Mouse (Mus musculus): ENCODE measurements around the gene Slamf6.
"Not testable (repeated sequence)": the region's sequence is repeated elsewhere in the genome, so short reads cannot be mapped to it uniquely, and the experiment has no call there.

Gene Slamf6

GRCm38 (mm10) chr1:171957411-171957810 lies 40.1 kb downstream of the Slamf6 start:
- DNase-seq (ENCODE audit: low spot score) = no peak

GRCm38 (mm10) chr1:171960726-171961125 lies 43.4 kb downstream of the Slamf6 start:
- DNase-seq (ENCODE audit: low spot score) = no peak

- no peak for DNase-seq (ENCODE audit: low spot score)
Measured at GRCm38 (mm10) chr1:171961704-171962103, 44.4 kb downstream of the Slamf6 start.

- no peak for DNase-seq (ENCODE audit: low spot score)
Measured at GRCm38 (mm10) chr1:171963613-171964012, 46.3 kb downstream of the Slamf6 start.

GRCm38 (mm10) chr1:171966054-171966790 lies 48.9 kb downstream of the Slamf6 start:
- DNase-seq (ENCODE audit: low spot score) = no peak

- no peak for DNase-seq (ENCODE audit: low spot score)
Measured at GRCm38 (mm10) chr1:171969221-171969620, 51.9 kb downstream of the Slamf6 start.

- no peak for DNase-seq (ENCODE audit: low spot score)
Measured at GRCm38 (mm10) chr1:171970854-171971586, 53.7 kb downstream of the Slamf6 start.

- not testable (repeated sequence) for DNase-seq (ENCODE audit: low spot score)
Measured at GRCm38 (mm10) chr1:171974361-171974760, 57.0 kb downstream of the Slamf6 start.

GRCm38 (mm10) chr1:171975377-171975776 lies 58.1 kb downstream of the Slamf6 start:
- no peak for DNase-seq (ENCODE audit: low spot score)

GRCm38 (mm10) chr1:171975831-171976230 lies 58.5 kb downstream of the Slamf6 start:
- DNase-seq (ENCODE audit: low spot score) = no peak

- DNase-seq (ENCODE audit: low spot score) = no peak
Measured at GRCm38 (mm10) chr1:171976826-171977539, 59.7 kb downstream of the Slamf6 start.

- no peak for DNase-seq (ENCODE audit: low spot score)
Measured at GRCm38 (mm10) chr1:171977891-171978290, 60.6 kb downstream of the Slamf6 start.

GRCm38 (mm10) chr1:171979969-171980730 lies 62.8 kb downstream of the Slamf6 start:
- no peak for DNase-seq (ENCODE audit: low spot score)

- DNase-seq (ENCODE audit: low spot score) = no peak
Measured at GRCm38 (mm10) chr1:171982170-171982569, 64.9 kb downstream of the Slamf6 start.

GRCm38 (mm10) chr1:171982740-171983139 lies 65.4 kb downstream of the Slamf6 start:
- no peak for DNase-seq (ENCODE audit: low spot score)

- DNase-seq (ENCODE audit: low spot score) = no peak
Measured at GRCm38 (mm10) chr1:171983372-171984001, 66.2 kb downstream of the Slamf6 start.

- no peak for DNase-seq (ENCODE audit: low spot score)
Measured at GRCm38 (mm10) chr1:171984121-171984520, 66.8 kb downstream of the Slamf6 start.

GRCm38 (mm10) chr1:171991883-171992282 lies 74.6 kb downstream of the Slamf6 start:
- DNase-seq (ENCODE audit: low spot score) = no peak

GRCm38 (mm10) chr1:171992901-171993530 lies 75.7 kb downstream of the Slamf6 start:
- no peak for DNase-seq (ENCODE audit: low spot score)

- no peak for DNase-seq (ENCODE audit: low spot score)
Measured at GRCm38 (mm10) chr1:171994501-171994900, 77.2 kb downstream of the Slamf6 start.
